Mouse (Mus musculus) gastrocnemius, adult 8-10 months (tissue): Measurements from ENCODE around the gene Clnk. TPM values are rescaled to one million over a fixed set of nuclear protein-coding genes. Genes with fewer than 3 reads are reported as not detected.
A peak's percentile ranks its signal among the peaks of the same experiment; 100 is the strongest.

Experiments used
- DNase-seq, 2 experiments: peaks; one replicate each; pipeline ENCODE4 v3.0.0; 2022; ENCODE audit warnings: low spot score in 2 of 2
- total RNA-seq, 4 experiments: library from RNA; stranded (reverse); gene quantifications; 2 replicates each; pipeline ENCODE4 v1.2.4; 2022

Clnk gene
- total RNA-seq, 4 experiments from 2014 or later: not detected

GRCm38 (mm10) chr5:38754950-38755349 is 121.7 kb downstream of the Clnk start:
- no peak for DNase-seq

DNA sequence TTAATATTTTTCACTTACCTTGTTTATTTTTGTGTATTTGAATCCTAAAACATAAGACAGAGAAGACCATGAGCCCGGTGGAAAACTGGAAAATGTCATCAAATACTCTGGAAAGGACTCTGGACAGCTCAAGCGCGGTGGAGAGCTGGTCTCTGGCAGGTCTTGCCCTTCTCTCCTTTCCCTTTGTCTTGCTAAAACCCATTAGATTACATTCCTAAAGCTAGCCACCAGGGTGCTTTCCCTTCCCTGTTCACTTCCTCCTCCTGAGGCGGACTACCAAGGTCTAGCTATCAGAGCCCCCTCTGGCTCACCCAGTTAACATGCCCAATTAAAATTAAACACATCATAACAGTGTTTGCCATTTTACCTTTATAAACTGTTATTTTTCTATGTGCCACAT is 123.9 kb downstream of the Clnk start:
- no peak for DNase-seq

GRCm38 (mm10) chr5:38708940-38709581 is 167.6 kb downstream of the Clnk start:
- DNase-seq: no peak

GRCm38 (mm10) chr5:38707364-38708075 is 169.1 kb downstream of the Clnk start:
- no peak for DNase-seq

GRCm38 (mm10) chr5:38702941-38703340 is 173.7 kb downstream of the Clnk start:
- DNase-seq: no peak

- no peak for DNase-seq
Observed at GRCm38 (mm10) chr5:38702091-38702490, 174.5 kb downstream of the Clnk start.

GRCm38 (mm10) chr5:38698466-38698865 is 178.1 kb downstream of the Clnk start:
- no peak for DNase-seq

GRCm38 (mm10) chr5:38698046-38698445 is 178.6 kb downstream of the Clnk start:
- DNase-seq: no peak

GRCm38 (mm10) chr5:38696616-38697375 is 179.8 kb downstream of the Clnk start:
- DNase-seq: no peak

DNA sequence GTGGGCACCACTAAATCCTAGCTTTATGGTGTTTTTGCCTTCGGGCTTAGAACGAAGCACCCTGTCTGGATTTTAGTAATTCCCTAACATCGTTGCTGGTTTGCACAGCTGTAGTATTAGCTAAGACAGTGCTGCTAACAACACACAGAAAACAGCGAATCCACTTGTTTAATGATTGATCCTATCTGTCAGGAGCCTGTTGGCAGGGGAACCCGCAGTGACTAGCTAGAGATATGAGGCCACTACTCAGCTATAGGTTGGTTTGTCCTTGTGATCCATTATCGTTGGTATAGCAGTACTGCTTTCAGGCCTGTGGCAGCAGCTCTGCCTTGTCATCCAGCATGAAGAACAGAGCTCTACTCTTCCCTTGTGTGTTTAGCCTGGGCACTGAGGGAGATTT is 183.8 kb downstream of the Clnk start:
- DNase-seq: no peak

DNA sequence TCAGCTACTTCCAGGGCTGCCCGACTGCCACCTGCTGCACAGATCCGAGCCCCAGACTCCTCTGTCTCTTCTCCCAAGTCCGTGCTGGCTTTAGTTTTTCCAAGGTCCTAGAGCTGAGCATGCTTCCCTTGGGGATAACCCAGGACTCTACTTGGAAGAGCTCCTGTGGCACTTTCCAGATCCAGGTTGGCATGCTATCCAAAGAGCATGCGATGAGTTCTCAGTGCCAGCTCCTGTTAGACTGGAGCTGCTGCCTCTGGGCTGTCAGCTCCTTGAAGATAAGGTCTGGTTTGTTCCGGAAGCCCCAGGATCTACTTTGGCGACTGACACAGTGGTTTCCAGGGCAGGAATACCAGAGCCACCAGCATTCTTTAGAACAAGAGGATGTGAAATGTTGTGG is 187.4 kb downstream of the Clnk start:
- no peak for DNase-seq

DNA sequence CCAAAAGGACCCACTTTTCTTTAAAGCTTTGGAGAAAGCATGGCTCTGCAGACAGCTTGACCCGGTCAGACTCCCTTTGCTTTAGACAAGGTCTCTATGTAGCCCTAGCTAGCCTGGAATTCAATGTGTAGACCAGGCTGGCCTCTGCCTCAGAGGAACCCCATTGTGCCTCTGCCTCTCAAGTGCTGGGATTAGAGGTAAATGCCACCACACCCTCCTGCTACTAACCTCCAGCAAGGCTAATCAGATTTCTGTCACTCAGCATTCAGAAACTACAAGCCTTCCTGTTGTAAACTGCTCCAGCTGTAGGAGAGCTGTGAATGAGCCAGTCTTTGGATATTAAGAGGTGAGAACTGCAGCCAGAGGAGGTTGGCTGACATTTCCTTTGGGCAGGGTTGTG is 188.9 kb downstream of the Clnk start:
- DNase-seq: no peak

DNA sequence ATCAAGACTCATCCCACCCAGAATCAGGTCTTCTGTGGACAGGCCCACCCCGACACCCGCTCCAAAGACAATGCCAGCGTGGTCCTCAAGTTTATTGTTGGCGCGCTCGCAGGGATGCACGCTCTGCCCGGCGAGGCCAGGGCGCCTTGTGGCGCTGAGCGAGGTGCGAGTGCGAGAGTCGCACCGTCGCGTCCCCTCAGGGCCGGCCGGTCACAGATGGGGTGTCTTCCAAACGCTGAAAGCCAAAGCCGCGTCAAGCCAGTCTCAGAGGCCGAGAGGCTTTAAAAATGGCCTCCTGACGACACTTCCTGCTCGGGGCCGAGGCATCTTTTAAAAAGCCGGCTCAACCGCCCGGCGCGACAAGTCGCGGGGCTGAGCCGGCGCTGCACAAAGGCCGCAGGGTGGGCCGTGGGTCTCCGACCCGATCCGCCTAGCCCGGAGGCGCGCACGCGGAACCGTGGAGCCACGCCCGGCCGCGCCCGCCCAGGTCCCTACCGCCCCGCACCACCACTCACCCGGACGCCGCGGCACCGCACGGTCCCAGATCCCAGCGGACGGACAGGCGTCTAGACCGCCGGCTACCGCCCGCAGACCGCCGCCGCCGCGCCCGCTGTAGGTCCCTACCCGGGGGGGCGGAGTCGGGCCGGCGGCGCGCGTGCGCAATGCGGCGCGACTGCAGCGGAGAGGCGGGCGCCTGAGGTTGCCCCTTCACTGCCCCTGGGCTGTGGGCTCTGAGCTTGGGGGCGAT is 192.3 kb downstream of the Clnk start, which contains the start of gene Zfp518b:
TSS of gene Zfp518b (minus strand) at position 663 of the 748 bp plus-strand sequence.
- peak; percentile 61 to 69 for DNase-seq

DNA sequence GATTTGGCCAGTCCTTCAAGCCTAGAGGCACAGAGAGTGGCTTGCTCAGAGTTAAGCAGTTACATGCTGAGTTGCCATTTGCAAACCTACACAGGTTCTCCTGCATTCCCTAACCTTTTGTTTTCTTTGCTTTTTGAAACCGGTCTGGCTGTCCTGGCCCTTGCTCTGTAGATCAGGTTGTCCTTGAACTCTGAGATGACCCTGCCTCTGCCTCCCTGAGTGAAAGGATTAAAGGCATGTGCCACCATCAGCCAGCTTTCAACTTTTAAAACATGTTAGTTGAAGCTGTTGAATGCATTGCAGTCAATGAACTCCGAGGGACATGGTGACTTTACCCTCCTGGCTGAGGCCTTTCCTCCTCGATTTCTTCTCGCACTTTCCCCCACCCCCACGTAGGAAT is 217.8 kb downstream of the Clnk start:
- no peak for DNase-seq

Other genes starting within 250 kb of the Clnk start
- 1 to 10 TPM; 1.8 to 3.0 (median 2.7) TPM for gene Zfp518b, start 192.0 kb downstream of the Clnk start, total RNA-seq